Mouse (Mus musculus) forebrain, postnatal 0 days (tissue): ENCODE results near the gene Sirt4. TPM values are rescaled to one million over a fixed set of nuclear protein-coding genes. Genes with fewer than 3 reads are reported as not detected.
A peak's percentile ranks its signal among the peaks of the same experiment; 100 is the strongest.

Experiments used
- ATAC-seq: fragments of 200-750 bp; cut with Nextera tagmentation; 2 replicates; pipeline ENCODE4 v1.8.0; 2017; ENCODE audit warnings: mild to moderate bottlenecking, moderate library complexity
- DNase-seq: peaks from one replicate; pipeline ENCODE4 v3.0.0-alpha.2; 2015
- H3K27ac ChIP-seq: fragments of 300-500 bp; sonication (generic); 2 replicates; pipeline ENCODE4 v1.5.1; 2014; ENCODE audit warnings: low read depth, mild to moderate bottlenecking, antibody characterized with exemption, low read length, moderate library complexity, mixed read lengths
- H3K27me3 ChIP-seq: fragments of 300-500 bp; sonication (generic); 2 replicates; pipeline ENCODE4 v1.6.1; 2014; ENCODE audit warnings: mild to moderate bottlenecking, low read length, mixed read lengths; ENCODE audit not compliant: insufficient read depth
- H3K36me3 ChIP-seq: fragments of 300-500 bp; sonication (generic); 2 replicates; pipeline ENCODE4 v1.6.1; 2014; ENCODE audit warnings: mild to moderate bottlenecking, moderate library complexity; ENCODE audit not compliant: insufficient read depth
- H3K4me1 ChIP-seq: fragments of 300-500 bp; sonication (generic); 2 replicates; pipeline ENCODE4 v1.6.1; 2014; ENCODE audit warnings: antibody characterized with exemption; ENCODE audit not compliant: insufficient read depth
- H3K4me2 ChIP-seq: fragments of 300-500 bp; sonication (generic); 2 replicates; pipeline ENCODE4 v1.6.1; 2014; ENCODE audit warnings: low read depth, mild to moderate bottlenecking, moderate library complexity
- H3K4me3 ChIP-seq: fragments of 300-500 bp; sonication (generic); 2 replicates; pipeline ENCODE4 v1.5.1; 2014; ENCODE audit warnings: low read depth, low read length, mixed read lengths
- H3K9ac ChIP-seq: fragments of 300-500 bp; sonication (generic); 2 replicates; pipeline ENCODE4 v1.6.1; 2014; ENCODE audit warnings: mild to moderate bottlenecking
- H3K9me3 ChIP-seq: fragments of 300-500 bp; sonication (generic); 2 replicates; pipeline ENCODE4 v1.6.1; 2016; ENCODE audit warnings: low read length
- CTCF ChIP-seq: sonication (generic); IDR thresholded peaks from 2 replicates; pipeline ENCODE4 v1.5.1; 2016; ENCODE audit warnings: antibody characterized with exemption, control low read depth, low read depth
- WGBS: fragments of 180-500 bp; shearing (Covaris S2); extraction: QIAGEN DNeasy Blood & Tissue Kit; methylation state at CpG from one replicate; pipeline ENCODE4 v1.1.7; 2014; 5-methylcytosine and 5-hydroxymethylcytosine counted together
- polyA plus RNA-seq: library from polyadenylated mRNA; unstranded; fragments of >200 nt; fragmentation: Nextera tagmentation; extraction: Ambion mirVana; gene quantifications from 2 replicates; pipeline ENCODE4 v1.2.1, GENCODE M21; 2015
- total RNA-seq: library from RNA; depleted of rRNA; stranded (reverse); fragments of >200 nt; gene quantifications from 2 replicates; pipeline ENCODE4 v1.2.3, GENCODE M21; 2014

The Sirt4 gene
- total and polyA plus RNA-seq, 2 experiments from 2014 or later: 18.3 to 36.3 TPM

DNA sequence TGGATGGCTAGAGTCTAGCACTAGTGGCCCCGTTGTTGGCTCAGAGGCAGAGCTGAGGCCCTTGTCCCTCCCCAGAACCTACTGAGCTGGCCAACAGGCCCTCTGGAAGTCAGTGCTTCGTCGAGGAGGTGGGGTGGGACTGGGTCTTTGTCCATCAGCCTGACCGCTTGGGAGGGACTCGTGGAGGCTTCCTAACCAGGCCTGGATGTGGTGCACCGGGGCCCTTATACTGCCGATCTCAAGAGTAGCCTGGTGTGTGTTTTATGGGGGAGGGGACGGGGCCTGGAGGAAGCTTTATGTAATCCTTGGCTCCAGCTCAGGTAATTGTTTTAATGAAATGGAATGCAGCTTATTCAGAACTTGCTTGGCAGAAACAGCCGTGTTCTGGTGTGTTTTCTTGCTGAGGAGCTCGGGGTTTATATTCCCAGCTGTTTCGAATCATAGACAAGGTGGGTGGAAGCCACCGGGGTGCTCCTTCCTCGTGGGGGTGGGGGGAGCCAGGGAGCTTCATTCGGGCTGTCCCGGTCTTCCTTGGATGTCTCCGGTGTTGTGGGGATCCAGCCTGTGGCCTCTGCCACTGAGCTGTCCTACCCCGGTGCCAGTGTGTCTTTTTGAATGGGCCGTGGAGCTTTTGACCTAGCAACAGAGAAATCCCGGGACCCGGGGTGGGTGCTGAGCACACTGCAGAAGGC lies 30.5 kb upstream of the Sirt4 start:
- H3K4me1 ChIP-seq: peaks cover 3% of the 10 kb centered on the region; the same call in 1 of the 2 replicates
- 45% methylated on average over 20 of the region's 20 CpGs for WGBS
- no peaks in the 10 kb centered on the region for H3K27me3 ChIP-seq
- no peak overlapping the region for H3K4me2 ChIP-seq
- peak overlapping the region; percentile 54; the same call in 1 of the 2 replicates for H3K27ac ChIP-seq
- DNase-seq: no peak
- H3K9me3 ChIP-seq: no peaks in the 10 kb centered on the region
- ATAC-seq: no peak
- H3K4me3 ChIP-seq: no peak overlapping the region
- TF ChIP-seq CTCF: no peak
- no peak overlapping the region for H3K9ac ChIP-seq
- no peaks in the 10 kb centered on the region for H3K36me3 ChIP-seq

DNA sequence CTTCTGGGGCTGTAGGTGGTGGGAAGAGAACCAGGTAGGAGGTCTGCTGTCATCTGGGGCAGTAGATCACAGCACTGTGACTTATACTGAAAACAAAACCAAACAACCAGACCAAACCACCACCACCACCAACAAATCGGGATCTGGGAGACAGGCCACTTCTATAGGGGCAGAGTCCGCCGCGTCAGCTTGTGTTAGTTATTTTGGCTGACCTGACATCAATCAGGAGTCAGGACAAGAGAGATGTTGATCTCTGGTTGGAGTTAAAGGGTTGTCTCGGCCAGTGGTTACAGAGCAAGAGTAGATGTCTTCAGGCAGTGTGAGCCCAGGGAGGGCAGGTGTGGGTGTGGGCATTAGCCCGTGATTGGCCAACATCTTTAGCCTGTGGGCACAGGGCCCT lies 29.8 kb upstream of the Sirt4 start:
- TF ChIP-seq CTCF: no peak
- Histone ChIP-seq H3K9me3 (no peaks in the 10 kb centered on the region), H3K27ac (no peak overlapping the region), H3K4me2 (no peak overlapping the region), H3K4me1 (peaks cover 8% of the 10 kb centered on the region; the same call in 1 of the 2 replicates), H3K4me3 (no peak overlapping the region), H3K9ac (no peak overlapping the region), H3K27me3 (no peaks in the 10 kb centered on the region), H3K36me3 (no peaks in the 10 kb centered on the region)
- DNase-seq: no peak
- WGBS: 89% methylated on average over 6 of the region's 6 CpGs
- ATAC-seq: no peak

DNA sequence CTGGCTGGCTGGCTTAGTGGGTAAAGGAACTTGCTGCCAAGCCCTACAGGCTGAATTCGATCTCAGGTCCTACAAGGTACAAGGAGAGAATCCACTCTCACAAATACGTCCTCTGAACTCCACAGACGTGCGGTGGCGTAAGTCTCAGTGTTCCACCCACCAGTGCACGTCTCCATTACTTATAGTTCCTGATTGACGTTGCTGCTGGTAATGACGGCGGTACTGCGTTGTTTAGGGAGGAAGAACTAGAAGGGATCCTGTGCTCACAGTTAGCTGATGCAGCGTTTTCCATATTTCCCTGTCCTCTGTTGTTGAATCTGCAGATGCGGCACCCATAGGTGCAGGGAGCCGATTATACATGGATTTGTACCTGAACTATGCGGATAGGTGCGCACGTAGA lies 29.2 kb upstream of the Sirt4 start:
- no peak overlapping the region for H3K4me3 ChIP-seq
- ATAC-seq (no peak), DNase-seq (no peak)
- H3K9me3 ChIP-seq: no peaks in the 10 kb centered on the region
- H3K27ac ChIP-seq: no peak overlapping the region
- H3K27me3 ChIP-seq: no peaks in the 10 kb centered on the region
- WGBS: 95% methylated on average over 16 of the region's 16 CpGs
- H3K4me2 ChIP-seq: no peak overlapping the region
- no peak for TF ChIP-seq CTCF
- no peak overlapping the region for H3K9ac ChIP-seq
- no peaks in the 10 kb centered on the region for H3K36me3 ChIP-seq
- H3K4me1 ChIP-seq: peaks cover 14% of the 10 kb centered on the region

DNA sequence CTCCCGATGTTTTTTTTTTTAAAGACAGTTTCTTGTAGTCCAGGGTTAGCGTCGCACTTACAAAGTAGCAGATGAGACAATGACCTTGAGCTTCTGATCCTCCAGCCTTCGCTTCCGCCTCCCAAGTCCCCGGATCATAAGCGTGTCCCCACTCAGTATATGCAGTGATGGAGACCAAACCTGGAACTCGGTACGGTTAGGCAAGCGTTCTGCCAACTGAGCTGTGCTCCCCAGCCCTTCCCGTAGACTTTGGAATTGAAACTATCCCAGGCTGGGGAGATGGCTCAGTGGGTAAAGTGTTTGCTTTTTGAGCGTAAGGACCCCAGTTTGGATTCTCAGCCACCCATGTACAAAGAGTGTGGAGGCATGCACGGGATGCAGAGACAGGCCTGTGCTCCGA lies 28.7 kb upstream of the Sirt4 start:
- ATAC-seq: no peak

DNA sequence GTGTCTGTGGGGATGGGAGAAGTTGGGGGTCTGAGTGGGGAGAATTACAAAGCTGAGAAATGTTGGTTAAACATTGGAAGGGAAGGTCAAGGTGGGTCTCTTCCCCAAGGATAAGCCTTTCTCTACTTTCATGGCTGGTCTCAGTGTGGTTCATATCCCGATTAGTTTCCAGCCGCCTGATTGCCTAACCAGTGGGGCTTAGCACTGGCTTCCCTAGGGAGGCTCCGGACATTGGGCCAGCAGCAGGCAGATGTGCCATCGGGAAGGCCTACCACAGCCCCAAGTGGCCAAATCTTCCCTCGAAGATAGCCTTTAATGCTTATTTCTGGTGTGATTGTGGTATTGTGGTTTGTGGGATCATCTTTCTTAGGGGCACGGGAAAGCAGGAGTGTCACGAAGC lies 27.9 kb upstream of the Sirt4 start:
- Histone ChIP-seq H3K4me2 (no peak overlapping the region), H3K36me3 (no peaks in the 10 kb centered on the region), H3K27me3 (no peaks in the 10 kb centered on the region), H3K4me1 (peaks cover 27% of the 10 kb centered on the region), H3K9me3 (no peaks in the 10 kb centered on the region), H3K4me3 (no peak overlapping the region), H3K27ac (no peak overlapping the region), H3K9ac (no peak overlapping the region)
- DNase-seq: no peak
- ATAC-seq: no peak
- WGBS: 90% methylated on average over 7 of the region's 7 CpGs
- TF ChIP-seq CTCF: no peak

More for the DNA sequence above, 28.7 kb upstream of the Sirt4 start:
- no peak for TF ChIP-seq CTCF
- no peak overlapping the region for H3K27ac ChIP-seq
- H3K9me3 ChIP-seq: no peaks in the 10 kb centered on the region
- H3K36me3 ChIP-seq: no peaks in the 10 kb centered on the region
- no peak overlapping the region for H3K4me3 ChIP-seq
- DNase-seq: no peak
- H3K4me2 ChIP-seq: no peak overlapping the region
- peaks cover 19% of the 10 kb centered on the region for H3K4me1 ChIP-seq
- no peak overlapping the region for H3K9ac ChIP-seq
- WGBS: 98% methylated on average over 14 of the region's 14 CpGs
- no peaks in the 10 kb centered on the region for H3K27me3 ChIP-seq

DNA sequence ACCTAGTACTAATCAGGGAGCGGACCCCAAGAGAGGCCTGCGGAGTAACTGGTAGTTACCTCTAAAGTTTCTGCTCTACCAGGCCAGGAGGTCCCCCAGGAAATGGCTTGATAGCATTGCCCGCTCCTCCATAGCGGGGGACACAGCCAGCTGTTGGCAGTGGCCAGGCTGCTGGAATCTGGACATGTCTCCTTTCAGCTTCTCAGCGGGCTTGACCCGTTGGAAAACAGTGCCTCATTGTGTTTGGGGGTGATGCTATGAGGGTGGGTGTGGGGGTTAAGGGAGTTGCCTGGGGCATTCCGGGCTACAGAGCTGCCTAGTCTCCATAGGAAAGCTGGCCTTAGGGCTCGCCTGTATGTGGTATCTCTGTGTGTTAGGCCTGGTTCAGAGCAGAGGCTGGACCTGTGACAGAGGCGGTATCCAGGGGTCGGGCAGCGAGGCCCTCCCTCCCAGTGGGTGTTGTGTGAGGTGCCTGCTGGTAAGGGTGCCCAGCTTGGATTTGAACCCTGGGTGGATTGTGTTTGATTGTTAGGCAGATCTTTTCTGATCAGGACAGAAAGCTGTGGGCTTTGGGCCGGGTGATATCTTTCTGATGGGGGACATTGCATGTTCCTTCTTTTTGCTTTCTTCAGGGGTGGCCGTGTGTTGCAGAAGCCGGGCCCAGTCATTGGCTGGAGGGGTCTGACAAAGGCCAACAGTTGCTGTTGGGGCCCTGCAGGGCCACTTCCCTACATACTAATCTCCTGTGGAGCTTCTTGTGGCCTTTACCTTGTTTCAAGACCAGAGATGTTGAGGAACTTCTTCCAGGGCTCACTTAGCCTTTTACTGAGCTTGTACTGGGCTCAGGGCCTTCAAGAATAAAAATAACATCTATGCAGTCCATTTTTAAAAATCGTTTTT lies 25.5 kb upstream of the Sirt4 start:
- Histone ChIP-seq H3K36me3 (no peaks in the 10 kb centered on the region), H3K4me2 (peak overlapping the region; percentile 81; the same call in 1 of the 2 replicates), H3K9ac (0 out of 2 replicates have a peak overlapping the region, but pooled peaks have one; percentile 39), H3K4me1 (peaks cover 28% of the 10 kb centered on the region), H3K27ac (no peak overlapping the region), H3K9me3 (no peaks in the 10 kb centered on the region), H3K27me3 (no peaks in the 10 kb centered on the region), H3K4me3 (no peak overlapping the region)
- ATAC-seq (no peak), DNase-seq (no peak)
- 56% methylated on average over 15 of the region's 15 CpGs for WGBS
- no peak for TF ChIP-seq CTCF
